Mouse (Mus musculus) kidney, embryonic 16.5 days (tissue): ENCODE measurements around the gene Rybp. TPM values are rescaled to one million over a fixed set of nuclear protein-coding genes. Genes with fewer than 3 reads are reported as not detected.

Experiments used
- ATAC-seq: fragments of 200-750 bp; cut with Nextera tagmentation; 2 replicates; pipeline ENCODE4 v1.8.0; 2017; ENCODE audit warnings: moderate TSS enrichment; ENCODE audit not compliant: low FRiP score, low TSS enrichment
- H3K27ac ChIP-seq: fragments of 300-500 bp; sonication (generic); 2 replicates; pipeline ENCODE4 v1.5.1; 2014; ENCODE audit warnings: low read length
- H3K27me3 ChIP-seq: fragments of 300-500 bp; sonication (generic); 2 replicates; pipeline ENCODE4 v1.6.1; 2014; ENCODE audit warnings: low read length, control low read depth, mixed read lengths; ENCODE audit not compliant: insufficient read depth
- H3K36me3 ChIP-seq: fragments of 300-500 bp; sonication (generic); 2 replicates; pipeline ENCODE4 v1.6.1; 2014; ENCODE audit warnings: low read length, control low read depth, mixed read lengths; ENCODE audit not compliant: insufficient read depth
- H3K4me1 ChIP-seq: fragments of 300-500 bp; sonication (generic); 2 replicates; pipeline ENCODE4 v1.6.1; 2014; ENCODE audit warnings: low read length, control low read depth, mixed read lengths; ENCODE audit not compliant: insufficient read depth
- H3K4me2 ChIP-seq: fragments of 300-500 bp; sonication (generic); replicated peaks from 2 replicates; pipeline ENCODE4 v1.6.1; 2014; ENCODE audit warnings: low read depth, low read length
- H3K4me3 ChIP-seq: fragments of 300-500 bp; sonication (generic); 2 replicates; pipeline ENCODE4 v1.5.1; 2014; ENCODE audit warnings: mild to moderate bottlenecking, low read length
- H3K9ac ChIP-seq: fragments of 300-500 bp; sonication (generic); replicated peaks from 2 replicates; pipeline ENCODE4 v1.6.1; 2014; ENCODE audit warnings: low read length
- H3K9me3 ChIP-seq: fragments of 300-500 bp; sonication (generic); 2 replicates; pipeline ENCODE4 v1.6.1; 2016; ENCODE audit warnings: low read length, control low read depth
- WGBS: fragments of 180-500 bp; shearing (Covaris S2); extraction: QIAGEN DNeasy Blood & Tissue Kit; methylation state at CpG from one replicate; pipeline ENCODE4 v1.1.7; 2014; 5-methylcytosine and 5-hydroxymethylcytosine counted together
- polyA plus RNA-seq: library from polyadenylated mRNA; unstranded; fragments of >200 nt; fragmentation: Nextera tagmentation; extraction: Ambion mirVana; gene quantifications from 2 replicates; pipeline ENCODE4 v1.2.1, GENCODE M21; 2015

The Rybp gene
- polyA plus RNA-seq, 1 experiment from 2014 or later = 18.0 TPM

- H3K4me2 ChIP-seq = no peak overlapping the region
- H3K4me3 ChIP-seq = no peak overlapping the region
- no peaks in the 10 kb centered on the region for H3K4me1 ChIP-seq
- no peak overlapping the region for H3K27ac ChIP-seq
- 76% methylated on average over 10 of the region's 10 CpGs for WGBS
- ATAC-seq = no peak
- H3K36me3 ChIP-seq = no peaks in the 10 kb centered on the region
- no peaks in the 10 kb centered on the region for H3K9me3 ChIP-seq
- no peaks in the 10 kb centered on the region; the same call in 1 of the 2 replicates for H3K27me3 ChIP-seq
- no peak overlapping the region for H3K9ac ChIP-seq
These were observed 36.6 kb upstream of the Rybp start for GRCm38 (mm10) chr6:100323756-100324430.

GRCm38 (mm10) chr6:100322561-100322960 lies 35.3 kb upstream of the Rybp start:
- no peaks in the 10 kb centered on the region; the same call in 1 of the 2 replicates for H3K27me3 ChIP-seq
- no peak overlapping the region for H3K4me2 ChIP-seq
- no peak overlapping the region for H3K9ac ChIP-seq
- no peak overlapping the region for H3K4me3 ChIP-seq
- no peak overlapping the region for H3K27ac ChIP-seq
- WGBS = 47% methylated on average over 8 of the region's 8 CpGs
- no peaks in the 10 kb centered on the region for H3K4me1 ChIP-seq
- no peaks in the 10 kb centered on the region for H3K9me3 ChIP-seq
- ATAC-seq = no peak
- H3K36me3 ChIP-seq = no peaks in the 10 kb centered on the region

GRCm38 (mm10) chr6:100322145-100322544 lies 34.9 kb upstream of the Rybp start:
- Histone ChIP-seq H3K4me1 (no peaks in the 10 kb centered on the region), H3K27ac (no peak overlapping the region), H3K27me3 (no peaks in the 10 kb centered on the region; the same call in 1 of the 2 replicates), H3K4me3 (no peak overlapping the region), H3K4me2 (no peak overlapping the region), H3K9me3 (no peaks in the 10 kb centered on the region), H3K9ac (no peak overlapping the region), H3K36me3 (no peaks in the 10 kb centered on the region)
- 84% methylated on average over 5 of the region's 5 CpGs for WGBS
- no peak for ATAC-seq

GRCm38 (mm10) chr6:100314201-100314600 lies 26.9 kb upstream of the Rybp start:
- 60% methylated on average over 8 of the region's 8 CpGs for WGBS
- H3K9ac ChIP-seq = no peak overlapping the region
- no peak overlapping the region for H3K27ac ChIP-seq
- H3K27me3 ChIP-seq = no peaks in the 10 kb centered on the region
- H3K4me2 ChIP-seq = no peak overlapping the region
- no peaks in the 10 kb centered on the region for H3K36me3 ChIP-seq
- no peak for ATAC-seq
- no peak overlapping the region for H3K4me3 ChIP-seq
- H3K4me1 ChIP-seq = no peaks in the 10 kb centered on the region
- H3K9me3 ChIP-seq = no peaks in the 10 kb centered on the region

GRCm38 (mm10) chr6:100311167-100311566 lies 23.9 kb upstream of the Rybp start:
- H3K4me3 ChIP-seq = no peak overlapping the region
- H3K9me3 ChIP-seq = no peaks in the 10 kb centered on the region
- no peak overlapping the region for H3K27ac ChIP-seq
- WGBS = 82% methylated on average over 1 of the region's 1 CpGs
- no peak overlapping the region for H3K9ac ChIP-seq
- no peak overlapping the region for H3K4me2 ChIP-seq
- no peaks in the 10 kb centered on the region for H3K4me1 ChIP-seq
- no peaks in the 10 kb centered on the region for H3K36me3 ChIP-seq
- no peak for ATAC-seq
- no peaks in the 10 kb centered on the region for H3K27me3 ChIP-seq

- Histone ChIP-seq H3K4me2 (no peak overlapping the region), H3K27me3 (no peaks in the 10 kb centered on the region; the same call in 1 of the 2 replicates), H3K4me3 (no peak overlapping the region), H3K4me1 (peaks cover 4% of the 10 kb centered on the region; the same call in 1 of the 2 replicates), H3K9ac (no peak overlapping the region), H3K27ac (no peak overlapping the region), H3K9me3 (no peaks in the 10 kb centered on the region), H3K36me3 (no peaks in the 10 kb centered on the region)
- WGBS = 63% methylated on average over 10 of the region's 10 CpGs
- ATAC-seq = no peak
These were observed 17.5 kb upstream of the Rybp start for GRCm38 (mm10) chr6:100304831-100305230.

- no peak for ATAC-seq
- Histone ChIP-seq H3K9ac (no peak overlapping the region), H3K36me3 (no peaks in the 10 kb centered on the region), H3K4me3 (no peak overlapping the region), H3K27ac (no peak overlapping the region), H3K27me3 (no peaks in the 10 kb centered on the region; the same call in 1 of the 2 replicates), H3K4me2 (no peak overlapping the region), H3K4me1 (peaks cover 4% of the 10 kb centered on the region; the same call in 1 of the 2 replicates), H3K9me3 (no peaks in the 10 kb centered on the region)
- 55% methylated on average over 8 of the region's 8 CpGs for WGBS
These were observed 14.3 kb upstream of the Rybp start for GRCm38 (mm10) chr6:100301410-100302108.

GRCm38 (mm10) chr6:100300831-100301230 lies 13.5 kb upstream of the Rybp start:
- Histone ChIP-seq H3K27me3 (no peaks in the 10 kb centered on the region; the same call in 1 of the 2 replicates), H3K27ac (no peak overlapping the region), H3K4me2 (no peak overlapping the region), H3K4me3 (no peak overlapping the region), H3K36me3 (no peaks in the 10 kb centered on the region), H3K9ac (no peak overlapping the region), H3K9me3 (no peaks in the 10 kb centered on the region), H3K4me1 (peaks cover 4% of the 10 kb centered on the region; the same call in 1 of the 2 replicates)
- peak; percentile 69; the same call in 1 of the 2 replicates for ATAC-seq
- 8% methylated on average over 3 of the region's 3 CpGs for WGBS

- no peak overlapping the region for H3K4me2 ChIP-seq
- H3K4me3 ChIP-seq = no peak overlapping the region
- no peak overlapping the region for H3K9ac ChIP-seq
- H3K27ac ChIP-seq = no peak overlapping the region
- no peaks in the 10 kb centered on the region; the same call in 1 of the 2 replicates for H3K27me3 ChIP-seq
- peaks cover 4% of the 10 kb centered on the region; the same call in 1 of the 2 replicates for H3K4me1 ChIP-seq
- ATAC-seq = no peak
- no peaks in the 10 kb centered on the region for H3K9me3 ChIP-seq
- no peaks in the 10 kb centered on the region for H3K36me3 ChIP-seq
- 53% methylated on average over 4 of the region's 4 CpGs for WGBS
These were observed 11.7 kb upstream of the Rybp start for GRCm38 (mm10) chr6:100298945-100299344.

- Histone ChIP-seq H3K4me2 (no peak overlapping the region), H3K4me3 (no peak overlapping the region), H3K4me1 (peaks cover 4% of the 10 kb centered on the region; the same call in 1 of the 2 replicates), H3K9ac (no peak overlapping the region), H3K27me3 (no peaks in the 10 kb centered on the region; the same call in 1 of the 2 replicates), H3K9me3 (no peaks in the 10 kb centered on the region), H3K36me3 (no peaks in the 10 kb centered on the region), H3K27ac (no peak overlapping the region)
- no peak for ATAC-seq
- 76% methylated on average over 8 of the region's 8 CpGs for WGBS
These were observed 10.3 kb upstream of the Rybp start for GRCm38 (mm10) chr6:100297536-100297935.
